Mouse (Mus musculus): ENCODE data around the gene Arfgef2. TPM values are rescaled to one million over a fixed set of nuclear protein-coding genes. Genes with fewer than 3 reads are reported as not detected.

Arfgef2 gene
- polyA plus RNA-seq, 1 experiment from 2014 or later, result 5.8 TPM

DNA sequence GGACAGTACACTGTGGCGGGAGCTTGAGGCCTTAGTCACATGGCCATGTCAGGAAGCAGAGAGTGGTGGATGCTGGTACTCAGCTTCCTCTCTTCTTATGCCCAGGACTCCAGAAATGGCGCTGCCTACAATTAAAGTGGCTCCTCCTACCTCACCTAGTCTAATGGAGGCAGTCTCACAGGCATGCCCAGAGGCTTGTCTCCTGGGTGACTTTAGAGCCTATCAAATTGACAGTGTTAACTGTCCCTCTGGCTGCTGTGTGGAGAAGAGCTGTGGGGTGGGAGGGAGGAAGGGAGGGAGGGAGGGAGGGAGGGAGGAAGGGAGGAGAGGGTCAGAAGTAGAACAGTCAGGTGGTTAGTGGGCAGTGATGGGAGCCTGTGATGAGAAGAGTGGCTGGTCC, 15.5 kb downstream of the Arfgef2 start:
- Histone ChIP-seq H3K4me1 (ENCODE audit: control insufficient read depth, insufficient read depth, low read length) (no peaks in the 10 kb centered on the region), H3K4me3 (ENCODE audit: low read depth, low read length) (no peak overlapping the region), H3K36me3 (ENCODE audit: control insufficient read depth, insufficient read depth, low read length) (no peaks in the 10 kb centered on the region), H3K27ac (ENCODE audit: low read length) (no peak overlapping the region), H3K9ac (ENCODE audit: low read depth, low read length) (no peak overlapping the region), H3K27me3 (ENCODE audit: control insufficient read depth, insufficient read depth, low read depth, low read length) (no peaks in the 10 kb centered on the region), H3K9me3 (replicated peaks; ENCODE audit: control insufficient read depth, low read length, poor library complexity, severe bottlenecking) (no peaks in the 10 kb centered on the region), H3K4me2 (ENCODE audit: low read length) (no peak overlapping the region)
- 79% methylated on average over 2 of the region's 2 CpGs for WGBS
- ATAC-seq, result no peak

DNA sequence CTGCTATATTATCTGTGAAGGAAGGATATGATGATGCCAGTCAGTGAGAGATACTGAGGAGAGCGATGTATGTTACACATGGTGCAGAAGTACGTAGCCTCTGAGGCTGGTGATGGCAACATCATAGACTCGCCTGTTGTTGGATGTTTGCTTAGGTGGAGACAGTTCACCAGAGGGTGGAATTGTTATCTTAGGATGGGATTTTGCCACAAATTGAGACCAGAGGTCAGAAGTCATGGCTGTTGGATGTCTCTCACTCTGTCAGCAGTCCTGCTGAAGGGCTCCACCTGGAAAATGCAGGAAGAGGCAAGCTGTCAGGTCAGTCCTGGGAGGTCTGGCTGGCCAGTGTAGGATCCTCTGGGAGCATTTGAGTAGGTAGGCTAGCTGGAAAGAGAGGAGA, 16.0 kb downstream of the Arfgef2 start:
- no peaks in the 10 kb centered on the region for H3K9me3 ChIP-seq (replicated peaks; ENCODE audit: control insufficient read depth, low read length, poor library complexity, severe bottlenecking)
- no peak overlapping the region for H3K9ac ChIP-seq (ENCODE audit: low read depth, low read length)
- ATAC-seq, result no peak
- no peaks in the 10 kb centered on the region for H3K36me3 ChIP-seq (ENCODE audit: control insufficient read depth, insufficient read depth, low read length)
- no peak overlapping the region for H3K4me3 ChIP-seq (ENCODE audit: low read depth, low read length)
- WGBS, result 96% methylated on average over 3 of the region's 3 CpGs
- no peaks in the 10 kb centered on the region for H3K27me3 ChIP-seq (ENCODE audit: control insufficient read depth, insufficient read depth, low read depth, low read length)
- no peak overlapping the region for H3K27ac ChIP-seq (ENCODE audit: low read length)
- no peaks in the 10 kb centered on the region for H3K4me1 ChIP-seq (ENCODE audit: control insufficient read depth, insufficient read depth, low read length)
- H3K4me2 ChIP-seq (ENCODE audit: low read length), result no peak overlapping the region

DNA sequence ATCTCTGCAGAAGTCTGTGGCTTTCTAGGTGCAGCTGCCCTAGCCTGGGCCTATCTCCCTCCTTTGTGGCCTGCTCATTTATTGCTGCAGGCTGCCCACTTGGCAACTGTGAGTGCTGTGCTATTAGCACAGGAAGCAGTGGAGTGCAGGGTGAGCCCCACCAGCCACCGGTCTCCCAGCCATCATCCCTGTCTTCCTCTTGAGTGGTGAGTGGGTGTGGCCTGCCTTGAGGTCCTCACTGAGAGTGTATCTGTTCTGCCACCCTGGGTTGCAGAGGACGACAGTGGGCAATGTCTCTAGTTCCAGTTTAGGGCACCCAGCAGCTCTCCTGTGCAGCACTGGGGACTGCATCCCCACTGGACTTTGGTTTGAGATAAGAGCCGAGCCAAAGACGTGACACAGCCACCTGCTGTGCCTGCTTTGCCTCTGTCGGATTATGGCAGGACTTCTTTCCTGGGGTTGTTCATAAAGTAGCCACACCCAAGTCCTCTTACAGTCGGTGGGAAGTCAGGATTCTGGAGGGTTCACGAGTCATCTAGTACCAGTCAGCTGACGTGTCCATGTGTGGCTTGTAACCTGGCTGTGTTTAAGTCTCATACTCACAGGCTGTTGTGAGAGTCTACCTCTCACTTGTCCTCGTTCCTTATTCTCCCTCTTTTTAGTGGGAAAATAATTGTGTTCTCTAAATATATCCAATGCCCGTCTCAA, 16.9 kb downstream of the Arfgef2 start:
- Histone ChIP-seq H3K4me1 (ENCODE audit: control insufficient read depth, insufficient read depth, low read length) (no peaks in the 10 kb centered on the region), H3K27ac (ENCODE audit: low read length) (no peak overlapping the region), H3K9ac (ENCODE audit: low read depth, low read length) (no peak overlapping the region), H3K27me3 (ENCODE audit: control insufficient read depth, insufficient read depth, low read depth, low read length) (no peaks in the 10 kb centered on the region), H3K36me3 (ENCODE audit: control insufficient read depth, insufficient read depth, low read length) (no peaks in the 10 kb centered on the region), H3K4me3 (ENCODE audit: low read depth, low read length) (no peak overlapping the region), H3K4me2 (ENCODE audit: low read length) (no peak overlapping the region), H3K9me3 (replicated peaks; ENCODE audit: control insufficient read depth, low read length, poor library complexity, severe bottlenecking) (no peaks in the 10 kb centered on the region)
- WGBS, result 70% methylated on average over 10 of the region's 10 CpGs
- ATAC-seq, result no peak

DNA sequence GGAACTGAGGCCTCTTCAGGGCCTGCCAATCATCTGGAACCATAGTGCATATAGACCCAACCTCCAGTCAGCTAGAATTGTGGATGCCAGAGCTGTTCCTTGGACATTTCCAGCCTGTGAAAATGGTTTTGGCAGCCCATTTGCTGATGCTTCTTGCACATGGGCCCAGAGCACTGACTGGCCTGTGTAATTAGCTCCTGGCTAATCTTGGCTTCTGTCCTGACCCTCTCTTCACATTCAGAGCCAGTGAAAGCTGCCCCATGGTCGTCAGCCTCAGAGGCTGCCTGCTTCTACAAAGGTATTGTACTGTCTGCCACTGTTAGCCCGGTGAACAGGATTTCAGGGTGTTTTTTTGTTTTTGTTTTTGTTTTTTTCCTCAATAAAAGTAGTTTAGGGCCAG, 17.5 kb downstream of the Arfgef2 start:
- WGBS, result 68% methylated on average over 2 of the region's 2 CpGs
- Histone ChIP-seq H3K27ac (ENCODE audit: low read length) (no peak overlapping the region), H3K9ac (ENCODE audit: low read depth, low read length) (no peak overlapping the region), H3K4me1 (ENCODE audit: control insufficient read depth, insufficient read depth, low read length) (no peaks in the 10 kb centered on the region), H3K9me3 (replicated peaks; ENCODE audit: control insufficient read depth, low read length, poor library complexity, severe bottlenecking) (no peaks in the 10 kb centered on the region), H3K27me3 (ENCODE audit: control insufficient read depth, insufficient read depth, low read depth, low read length) (no peaks in the 10 kb centered on the region), H3K36me3 (ENCODE audit: control insufficient read depth, insufficient read depth, low read length) (no peaks in the 10 kb centered on the region), H3K4me2 (ENCODE audit: low read length) (no peak overlapping the region), H3K4me3 (ENCODE audit: low read depth, low read length) (no peak overlapping the region)
- no peak for ATAC-seq

DNA sequence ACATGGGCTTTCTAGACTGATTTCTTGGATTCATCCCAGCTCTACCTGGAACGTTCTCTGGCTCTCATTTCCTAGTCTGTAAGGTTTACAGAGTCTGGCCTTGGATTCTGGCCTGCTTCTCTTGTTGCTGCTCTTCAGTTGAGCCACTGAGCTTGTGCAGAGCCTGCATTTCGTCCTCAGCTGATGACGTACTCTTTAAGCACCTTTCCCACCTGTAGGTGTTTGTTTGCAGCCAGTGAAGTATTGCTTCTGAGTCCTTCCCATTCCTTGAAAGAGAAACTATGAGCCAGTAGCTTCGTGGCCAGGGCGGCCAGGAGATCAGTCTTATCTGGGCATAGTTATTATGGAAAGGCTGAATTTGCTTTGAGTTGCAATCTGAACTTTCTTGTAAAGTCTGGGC, 19.0 kb downstream of the Arfgef2 start:
- Histone ChIP-seq H3K27ac (ENCODE audit: low read length) (no peak overlapping the region), H3K9me3 (replicated peaks; ENCODE audit: control insufficient read depth, low read length, poor library complexity, severe bottlenecking) (no peaks in the 10 kb centered on the region), H3K4me2 (ENCODE audit: low read length) (no peak overlapping the region), H3K36me3 (ENCODE audit: control insufficient read depth, insufficient read depth, low read length) (no peaks in the 10 kb centered on the region; the same call in 1 of the 2 replicates), H3K4me3 (ENCODE audit: low read depth, low read length) (no peak overlapping the region), H3K9ac (ENCODE audit: low read depth, low read length) (no peak overlapping the region), H3K27me3 (ENCODE audit: control insufficient read depth, insufficient read depth, low read depth, low read length) (no peaks in the 10 kb centered on the region), H3K4me1 (ENCODE audit: control insufficient read depth, insufficient read depth, low read length) (no peaks in the 10 kb centered on the region)
- 90% methylated on average over 5 of the region's 5 CpGs for WGBS
- no peak for ATAC-seq

DNA sequence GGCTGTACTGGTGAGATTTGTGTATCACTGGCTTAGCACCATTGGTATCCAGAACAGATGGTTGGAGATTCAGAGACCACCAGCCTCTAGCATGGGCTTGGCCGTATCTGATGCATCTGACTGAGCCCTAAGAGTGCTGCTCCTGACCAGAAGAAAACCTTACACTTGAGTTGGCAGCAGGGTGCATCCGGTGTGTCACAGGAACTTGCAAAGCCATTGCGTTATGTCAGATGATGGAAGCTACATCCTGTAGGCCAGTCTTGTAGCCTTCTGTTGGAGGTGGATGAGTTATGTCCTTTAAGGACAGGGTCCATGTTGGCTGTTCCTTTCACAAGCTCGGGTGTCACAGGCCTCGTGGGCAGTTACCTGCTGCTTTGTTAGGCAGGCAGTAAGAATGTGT, 19.6 kb downstream of the Arfgef2 start:
- 95% methylated on average over 5 of the region's 5 CpGs for WGBS
- no peaks in the 10 kb centered on the region for H3K4me1 ChIP-seq (ENCODE audit: control insufficient read depth, insufficient read depth, low read length)
- no peak overlapping the region for H3K27ac ChIP-seq (ENCODE audit: low read length)
- H3K27me3 ChIP-seq (ENCODE audit: control insufficient read depth, insufficient read depth, low read depth, low read length), result no peaks in the 10 kb centered on the region
- no peaks in the 10 kb centered on the region; the same call in 1 of the 2 replicates for H3K36me3 ChIP-seq (ENCODE audit: control insufficient read depth, insufficient read depth, low read length)
- no peak overlapping the region for H3K4me3 ChIP-seq (ENCODE audit: low read depth, low read length)
- no peak overlapping the region for H3K4me2 ChIP-seq (ENCODE audit: low read length)
- H3K9ac ChIP-seq (ENCODE audit: low read depth, low read length), result no peak overlapping the region
- no peaks in the 10 kb centered on the region for H3K9me3 ChIP-seq (replicated peaks; ENCODE audit: control insufficient read depth, low read length, poor library complexity, severe bottlenecking)
- ATAC-seq, result no peak

DNA sequence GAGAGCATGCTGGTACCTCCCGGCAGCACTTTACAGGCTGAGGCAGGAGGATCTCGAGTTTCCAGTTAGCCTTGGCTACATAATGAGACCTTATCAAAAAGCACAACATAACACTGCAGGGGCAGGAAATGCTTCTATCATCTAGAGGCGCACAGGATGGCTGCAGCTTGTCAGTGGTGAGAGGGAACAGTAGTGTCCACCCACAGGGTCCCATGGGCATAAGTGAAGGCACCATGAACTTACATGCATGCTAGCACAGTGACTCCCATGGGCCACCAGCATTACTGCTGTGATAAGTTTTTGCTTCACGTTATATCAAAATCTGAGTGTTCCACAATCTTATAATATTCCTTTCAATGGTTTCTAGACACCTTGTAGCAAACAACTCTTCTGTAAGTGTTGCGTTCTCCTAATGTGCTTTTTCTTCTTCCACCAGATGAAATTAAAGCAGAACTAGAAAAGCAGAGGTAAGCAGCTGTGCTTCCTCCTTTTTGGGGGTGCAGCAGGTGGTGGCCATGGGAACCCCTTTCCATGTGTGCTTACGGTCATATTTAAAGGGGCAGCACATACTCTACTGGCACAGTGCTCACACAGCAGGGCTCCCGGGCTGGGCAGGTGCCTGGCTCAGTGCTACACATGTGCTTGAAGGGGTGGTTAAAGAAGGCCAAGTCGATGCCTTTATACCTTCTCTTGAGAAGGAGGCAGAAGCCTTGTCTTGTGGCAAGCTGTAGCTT, 21.3 kb downstream of the Arfgef2 start:
- Histone ChIP-seq H3K4me3 (ENCODE audit: low read depth, low read length) (no peak overlapping the region), H3K36me3 (ENCODE audit: control insufficient read depth, insufficient read depth, low read length) (no peaks in the 10 kb centered on the region; the same call in 1 of the 2 replicates), H3K9ac (ENCODE audit: low read depth, low read length) (no peak overlapping the region), H3K9me3 (replicated peaks; ENCODE audit: control insufficient read depth, low read length, poor library complexity, severe bottlenecking) (no peaks in the 10 kb centered on the region), H3K4me2 (ENCODE audit: low read length) (no peak overlapping the region), H3K4me1 (ENCODE audit: control insufficient read depth, insufficient read depth, low read length) (no peaks in the 10 kb centered on the region), H3K27me3 (ENCODE audit: control insufficient read depth, insufficient read depth, low read depth, low read length) (no peaks in the 10 kb centered on the region), H3K27ac (ENCODE audit: low read length) (no peak overlapping the region)
- ATAC-seq, result no peak
- 91% methylated on average over 8 of the region's 8 CpGs for WGBS

DNA sequence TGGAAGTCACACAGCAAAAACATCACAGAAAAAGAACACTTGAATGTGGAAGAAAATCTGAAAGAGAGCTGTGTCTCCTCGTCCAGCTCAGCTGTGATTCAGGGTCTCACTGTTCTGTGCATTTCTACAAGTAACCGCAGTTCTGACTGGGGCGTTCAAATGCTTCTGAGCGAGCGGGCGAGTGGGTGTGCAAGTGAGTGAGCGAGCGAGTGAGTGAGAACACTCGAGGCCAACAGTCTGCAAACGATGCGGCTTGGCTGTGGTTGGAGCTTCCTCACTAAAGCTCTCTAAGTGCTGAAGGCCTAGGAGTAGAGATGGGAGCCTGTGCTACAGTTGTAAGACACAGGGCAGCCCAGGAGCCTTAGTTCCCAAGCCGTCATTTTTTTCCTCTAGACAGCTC, 22.9 kb downstream of the Arfgef2 start:
- WGBS, result 91% methylated on average over 12 of the region's 12 CpGs
- H3K4me2 ChIP-seq (ENCODE audit: low read length), result no peak overlapping the region
- H3K36me3 ChIP-seq (ENCODE audit: control insufficient read depth, insufficient read depth, low read length), result no peaks in the 10 kb centered on the region; the same call in 1 of the 2 replicates
- no peaks in the 10 kb centered on the region for H3K4me1 ChIP-seq (ENCODE audit: control insufficient read depth, insufficient read depth, low read length)
- no peak overlapping the region for H3K4me3 ChIP-seq (ENCODE audit: low read depth, low read length)
- no peak overlapping the region for H3K27ac ChIP-seq (ENCODE audit: low read length)
- no peaks in the 10 kb centered on the region for H3K27me3 ChIP-seq (ENCODE audit: control insufficient read depth, insufficient read depth, low read depth, low read length)
- no peaks in the 10 kb centered on the region for H3K9me3 ChIP-seq (replicated peaks; ENCODE audit: control insufficient read depth, low read length, poor library complexity, severe bottlenecking)
- no peak for ATAC-seq
- no peak overlapping the region for H3K9ac ChIP-seq (ENCODE audit: low read depth, low read length)

DNA sequence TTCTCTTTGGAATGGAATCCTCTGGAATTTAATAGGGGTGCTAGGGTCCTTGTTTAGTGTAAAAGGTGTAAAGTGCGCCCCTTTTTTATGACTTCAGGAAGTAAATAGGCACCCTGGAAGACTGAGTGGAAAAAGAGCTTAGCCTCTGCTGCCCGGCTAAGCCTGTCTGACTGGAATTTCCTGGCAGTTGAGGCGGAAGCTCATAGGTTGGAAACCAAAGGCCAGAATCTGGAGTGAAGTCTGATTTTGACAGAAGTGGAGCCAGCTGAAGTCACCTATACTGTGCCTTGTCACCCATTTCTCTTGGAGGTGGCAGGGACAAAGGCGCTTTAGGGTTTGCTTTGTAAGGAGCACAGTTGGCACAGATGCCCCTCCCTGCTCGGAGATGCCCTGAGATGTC, 25.0 kb downstream of the Arfgef2 start:
- no peak overlapping the region for H3K27ac ChIP-seq (ENCODE audit: low read length)
- 86% methylated on average over 5 of the region's 5 CpGs for WGBS
- H3K4me1 ChIP-seq (ENCODE audit: control insufficient read depth, insufficient read depth, low read length), result no peaks in the 10 kb centered on the region
- no peak overlapping the region for H3K9ac ChIP-seq (ENCODE audit: low read depth, low read length)
- H3K27me3 ChIP-seq (ENCODE audit: control insufficient read depth, insufficient read depth, low read depth, low read length), result no peaks in the 10 kb centered on the region
- H3K36me3 ChIP-seq (ENCODE audit: control insufficient read depth, insufficient read depth, low read length), result no peaks in the 10 kb centered on the region; the same call in 1 of the 2 replicates
- H3K9me3 ChIP-seq (replicated peaks; ENCODE audit: control insufficient read depth, low read length, poor library complexity, severe bottlenecking), result no peaks in the 10 kb centered on the region
- no peak for ATAC-seq
- no peak overlapping the region for H3K4me2 ChIP-seq (ENCODE audit: low read length)
- H3K4me3 ChIP-seq (ENCODE audit: low read depth, low read length), result no peak overlapping the region
